Mouse (Mus musculus): ENCODE measurements around the gene Sbf1.

DNA sequence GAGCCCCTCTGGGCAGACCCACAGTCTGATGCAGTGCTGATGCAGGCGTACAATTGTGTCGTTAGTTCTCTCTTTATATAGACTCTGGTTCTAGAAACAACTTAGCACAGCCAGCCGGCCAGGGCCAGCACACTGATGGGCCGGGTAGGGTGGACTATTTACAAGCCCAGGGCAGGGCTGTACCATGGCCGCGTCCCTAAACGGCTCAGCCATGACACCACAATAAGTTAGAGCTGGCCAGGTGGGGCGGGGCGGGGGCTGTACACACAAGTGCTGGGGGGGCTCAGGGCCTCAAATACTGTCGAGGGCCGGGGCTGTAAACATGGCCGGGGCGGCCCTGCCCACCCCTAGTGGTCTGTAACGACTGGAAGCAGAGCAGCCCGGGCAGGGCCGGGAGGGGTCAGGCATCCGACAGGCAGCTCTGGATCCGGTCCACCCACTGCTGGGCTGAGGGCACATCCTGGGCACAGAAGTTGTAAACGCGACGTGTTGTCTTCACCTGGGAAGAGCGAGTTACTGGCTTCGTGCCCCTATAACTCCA lies 26.8 kb downstream of the Sbf1 start:
- TF ChIP-seq HCFC1 (IDR thresholded peaks at IDR 0.05; ENCODE audit: low read depth, low read length) (no peak), E2F4 (IDR thresholded peaks at IDR 0.05; ENCODE audit: insufficient replicate concordance, low read depth, low read length) (no peak), POLR2A (IDR thresholded peaks at IDR 0.05; ENCODE audit: low read depth, low read length) (no peak), GABPA (IDR thresholded peaks at IDR 0.05; ENCODE audit: insufficient replicate concordance, low read depth, low read length) (no peak), TBP (conservative IDR thresholded peaks at IDR 0.05; ENCODE audit: low read depth, low read length) (no peak), ETS1 (conservative IDR thresholded peaks at IDR 0.05; ENCODE audit: low read depth, low read length) (no peak)

All from CH12.LX (cell line).